Mouse (Mus musculus) forebrain, postnatal 0 days (tissue): ENCODE measurements around the gene Gm20696. TPM values are rescaled to one million over a fixed set of nuclear protein-coding genes. Genes with fewer than 3 reads are reported as not detected.

Experiments used
- ATAC-seq: fragments of 200-750 bp; cut with Nextera tagmentation; 2 replicates; pipeline ENCODE4 v1.8.0; 2017; ENCODE audit warnings: mild to moderate bottlenecking, moderate library complexity
- DNase-seq: peaks from one replicate; pipeline ENCODE4 v3.0.0-alpha.2; 2015
- H3K27ac ChIP-seq: fragments of 300-500 bp; sonication (generic); 2 replicates; pipeline ENCODE4 v1.5.1; 2014; ENCODE audit warnings: low read depth, mild to moderate bottlenecking, antibody characterized with exemption, low read length, moderate library complexity, mixed read lengths
- H3K27me3 ChIP-seq: fragments of 300-500 bp; sonication (generic); 2 replicates; pipeline ENCODE4 v1.6.1; 2014; ENCODE audit warnings: mild to moderate bottlenecking, low read length, mixed read lengths; ENCODE audit not compliant: insufficient read depth
- H3K36me3 ChIP-seq: fragments of 300-500 bp; sonication (generic); 2 replicates; pipeline ENCODE4 v1.6.1; 2014; ENCODE audit warnings: mild to moderate bottlenecking, moderate library complexity; ENCODE audit not compliant: insufficient read depth
- H3K4me1 ChIP-seq: fragments of 300-500 bp; sonication (generic); 2 replicates; pipeline ENCODE4 v1.6.1; 2014; ENCODE audit warnings: antibody characterized with exemption; ENCODE audit not compliant: insufficient read depth
- H3K4me2 ChIP-seq: fragments of 300-500 bp; sonication (generic); 2 replicates; pipeline ENCODE4 v1.6.1; 2014; ENCODE audit warnings: low read depth, mild to moderate bottlenecking, moderate library complexity
- H3K4me3 ChIP-seq: fragments of 300-500 bp; sonication (generic); 2 replicates; pipeline ENCODE4 v1.5.1; 2014; ENCODE audit warnings: low read depth, low read length, mixed read lengths
- H3K9ac ChIP-seq: fragments of 300-500 bp; sonication (generic); 2 replicates; pipeline ENCODE4 v1.6.1; 2014; ENCODE audit warnings: mild to moderate bottlenecking
- H3K9me3 ChIP-seq: fragments of 300-500 bp; sonication (generic); 2 replicates; pipeline ENCODE4 v1.6.1; 2016; ENCODE audit warnings: low read length
- CTCF ChIP-seq: sonication (generic); IDR thresholded peaks from 2 replicates; pipeline ENCODE4 v1.5.1; 2016; ENCODE audit warnings: antibody characterized with exemption, control low read depth, low read depth
- WGBS: fragments of 180-500 bp; shearing (Covaris S2); extraction: QIAGEN DNeasy Blood & Tissue Kit; methylation state at CpG from one replicate; pipeline ENCODE4 v1.1.7; 2014; 5-methylcytosine and 5-hydroxymethylcytosine counted together
- polyA plus RNA-seq: library from polyadenylated mRNA; unstranded; fragments of >200 nt; fragmentation: Nextera tagmentation; extraction: Ambion mirVana; gene quantifications from 2 replicates; pipeline ENCODE4 v1.2.1, GENCODE M21; 2015
- total RNA-seq: library from RNA; depleted of rRNA; stranded (reverse); fragments of >200 nt; gene quantifications from 2 replicates; pipeline ENCODE4 v1.2.3, GENCODE M21; 2014

Gm20696 gene
- total and polyA plus RNA-seq, 2 experiments from 2014 or later, result 2.2 to 2.6 TPM

- Histone ChIP-seq H3K4me2 (no peak overlapping the region), H3K9ac (no peak overlapping the region), H3K9me3 (no peaks in the 10 kb centered on the region), H3K36me3 (no peaks in the 10 kb centered on the region), H3K27ac (no peak overlapping the region), H3K4me3 (no peak overlapping the region), H3K27me3 (no peaks in the 10 kb centered on the region), H3K4me1 (no peaks in the 10 kb centered on the region)
- WGBS, result 93% methylated on average over 6 of the region's 6 CpGs
- DNase-seq (no peak), ATAC-seq (no peak)
- TF ChIP-seq CTCF, result no peak
Measured at GRCm38 (mm10) chr6:99300235-99300634, 366.4 kb downstream of the Gm20696 start.

- no peak for ATAC-seq
- Histone ChIP-seq H3K9ac (no peak overlapping the region), H3K4me3 (no peak overlapping the region), H3K27me3 (no peaks in the 10 kb centered on the region), H3K4me1 (no peaks in the 10 kb centered on the region), H3K36me3 (no peaks in the 10 kb centered on the region), H3K9me3 (no peaks in the 10 kb centered on the region), H3K4me2 (no peak overlapping the region), H3K27ac (no peak overlapping the region)
- WGBS, result 66% methylated on average over 14 of the region's 14 CpGs
- no peak for TF ChIP-seq CTCF
- DNase-seq, result no peak
Measured at GRCm38 (mm10) chr6:99299196-99299595, 367.4 kb downstream of the Gm20696 start.

GRCm38 (mm10) chr6:99297535-99297934 is 369.1 kb downstream of the Gm20696 start:
- WGBS, result 91% methylated on average over 5 of the region's 5 CpGs
- Histone ChIP-seq H3K27me3 (no peaks in the 10 kb centered on the region), H3K4me3 (no peak overlapping the region), H3K9ac (no peak overlapping the region), H3K9me3 (no peaks in the 10 kb centered on the region), H3K4me1 (no peaks in the 10 kb centered on the region), H3K27ac (no peak overlapping the region), H3K36me3 (no peaks in the 10 kb centered on the region), H3K4me2 (no peak overlapping the region)
- DNase-seq (no peak), ATAC-seq (no peak)
- no peak for TF ChIP-seq CTCF

- Histone ChIP-seq H3K9ac (no peak overlapping the region), H3K4me3 (no peak overlapping the region), H3K4me1 (no peaks in the 10 kb centered on the region), H3K27ac (no peak overlapping the region), H3K4me2 (no peak overlapping the region), H3K9me3 (no peaks in the 10 kb centered on the region), H3K36me3 (no peaks in the 10 kb centered on the region), H3K27me3 (no peaks in the 10 kb centered on the region)
- DNase-seq (no peak), ATAC-seq (no peak)
- TF ChIP-seq CTCF, result no peak
- 82% methylated on average over 8 of the region's 8 CpGs for WGBS
Measured at GRCm38 (mm10) chr6:99295495-99295894, 371.1 kb downstream of the Gm20696 start.

GRCm38 (mm10) chr6:99289220-99289619 is 377.4 kb downstream of the Gm20696 start:
- H3K4me1 ChIP-seq, result no peaks in the 10 kb centered on the region
- H3K36me3 ChIP-seq, result no peaks in the 10 kb centered on the region
- TF ChIP-seq CTCF, result no peak
- H3K9me3 ChIP-seq, result no peaks in the 10 kb centered on the region
- no peak overlapping the region for H3K27ac ChIP-seq
- H3K4me2 ChIP-seq, result no peak overlapping the region
- no peak overlapping the region for H3K4me3 ChIP-seq
- DNase-seq, result no peak
- H3K9ac ChIP-seq, result no peak overlapping the region
- no peak for ATAC-seq
- no peaks in the 10 kb centered on the region for H3K27me3 ChIP-seq
- 42% methylated on average over 4 of the region's 4 CpGs for WGBS

- ATAC-seq (no peak), DNase-seq (no peak)
- Histone ChIP-seq H3K4me3 (no peak overlapping the region), H3K4me1 (no peaks in the 10 kb centered on the region), H3K27ac (no peak overlapping the region), H3K9ac (no peak overlapping the region), H3K4me2 (no peak overlapping the region), H3K9me3 (no peaks in the 10 kb centered on the region), H3K36me3 (no peaks in the 10 kb centered on the region), H3K27me3 (no peaks in the 10 kb centered on the region)
- WGBS, result 67% methylated on average over 3 of the region's 3 CpGs
- TF ChIP-seq CTCF, result no peak
Measured at GRCm38 (mm10) chr6:99285026-99285425, 381.6 kb downstream of the Gm20696 start.

GRCm38 (mm10) chr6:99284019-99284418 is 382.6 kb downstream of the Gm20696 start:
- ATAC-seq (no peak), DNase-seq (no peak)
- 83% methylated on average over 4 of the region's 4 CpGs for WGBS
- Histone ChIP-seq H3K4me2 (no peak overlapping the region), H3K9me3 (no peaks in the 10 kb centered on the region), H3K4me3 (no peak overlapping the region), H3K27ac (no peak overlapping the region), H3K4me1 (no peaks in the 10 kb centered on the region), H3K27me3 (no peaks in the 10 kb centered on the region), H3K9ac (no peak overlapping the region), H3K36me3 (no peaks in the 10 kb centered on the region)
- TF ChIP-seq CTCF, result no peak
